Mouse (Mus musculus): Measurements from ENCODE around the gene Rab40c. TPM values are rescaled to one million over a fixed set of nuclear protein-coding genes. Genes with fewer than 3 reads are reported as not detected.

Rab40c gene
- polyA plus RNA-seq, 2 experiments = 3.4 to 6.4 TPM

- Histone ChIP-seq H3K9ac (replicated peaks) (no peak overlapping the region), H3K9me3 (ENCODE audit: control insufficient read depth, low read length) (no peaks in the 10 kb centered on the region), H3K4me1 (replicated peaks; ENCODE audit: control insufficient read depth in 2 of 2, insufficient read depth in 2 of 2, low read length in 1 of 2) (peaks cover 12% of the 10 kb centered on the region in 2 experiments), H3K27ac (no peak overlapping the region), H3K4me2 (ENCODE audit: low read depth) (no peak overlapping the region), H3K27me3 (ENCODE audit: control insufficient read depth, insufficient read depth, low read length) (peaks cover 26% of the 10 kb centered on the region), H3K36me3 (replicated peaks; ENCODE audit: control insufficient read depth, insufficient read depth, low read depth) (no peaks in the 10 kb centered on the region; the same call in 1 of the 2 replicates), H3K4me3 (ENCODE audit: insufficient read depth in 1 of 2, low read depth in 2 of 2, low read length in 2 of 2) (no peak overlapping the region)
- no peak for ATAC-seq (ENCODE audit: insufficient read depth)
- TF ChIP-seq EP300 (IDR thresholded peaks at IDR 0.05; ENCODE audit: low read depth) = no peak
- TF ChIP-seq CTCF (IDR thresholded peaks at IDR 0.05; ENCODE audit: low read depth) = no peak
- DNase-seq (ENCODE audit: low read depth in 3 of 3, low spot score in 3 of 3) = no peak
- 89% methylated on average over 7 of the region's 7 CpGs for WGBS (ENCODE audit: insufficient replicate concordance)
These were observed 37.1 kb upstream of the Rab40c start for GRCm38 (mm10) chr17:25956631-25957030.

- no peaks in the 10 kb centered on the region; the same call in 1 of the 2 replicates for H3K36me3 ChIP-seq (replicated peaks; ENCODE audit: control insufficient read depth, insufficient read depth, low read depth)
- H3K27ac ChIP-seq = no peak overlapping the region
- 75% methylated on average over 7 of the region's 7 CpGs for WGBS (ENCODE audit: insufficient replicate concordance)
- ATAC-seq (ENCODE audit: insufficient read depth) (no peak), DNase-seq (ENCODE audit: low read depth in 3 of 3, low spot score in 3 of 3) (no peak)
- H3K9me3 ChIP-seq (ENCODE audit: control insufficient read depth, low read length) = no peaks in the 10 kb centered on the region
- TF ChIP-seq CTCF (IDR thresholded peaks at IDR 0.05; ENCODE audit: low read depth) (no peak), EP300 (IDR thresholded peaks at IDR 0.05; ENCODE audit: low read depth) (no peak)
- no peak overlapping the region for H3K9ac ChIP-seq (replicated peaks)
- H3K4me2 ChIP-seq (ENCODE audit: low read depth) = no peak overlapping the region
- H3K4me3 ChIP-seq (ENCODE audit: insufficient read depth in 1 of 2, low read depth in 2 of 2, low read length in 2 of 2) = no peak overlapping the region
- peaks cover 10 to 12% of the 10 kb centered on the region in 2 experiments for H3K4me1 ChIP-seq (replicated peaks; ENCODE audit: control insufficient read depth in 2 of 2, insufficient read depth in 2 of 2, low read length in 1 of 2)
- H3K27me3 ChIP-seq (ENCODE audit: control insufficient read depth, insufficient read depth, low read length) = peaks cover 30% of the 10 kb centered on the region
These were observed 36.7 kb upstream of the Rab40c start for GRCm38 (mm10) chr17:25956201-25956600.

GRCm38 (mm10) chr17:25955736-25956135, 36.2 kb upstream of the Rab40c start:
- H3K9me3 ChIP-seq (ENCODE audit: control insufficient read depth, low read length) = no peaks in the 10 kb centered on the region
- DNase-seq (ENCODE audit: low read depth in 3 of 3, low spot score in 3 of 3) (no peak), ATAC-seq (ENCODE audit: insufficient read depth) (no peak)
- H3K4me3 ChIP-seq (ENCODE audit: insufficient read depth in 1 of 2, low read depth in 2 of 2, low read length in 2 of 2) = no peak overlapping the region
- no peak overlapping the region for H3K27ac ChIP-seq
- H3K4me1 ChIP-seq (replicated peaks; ENCODE audit: control insufficient read depth in 2 of 2, insufficient read depth in 2 of 2, low read length in 1 of 2) = peaks cover 8 to 10% of the 10 kb centered on the region in 2 experiments
- no peak overlapping the region for H3K4me2 ChIP-seq (ENCODE audit: low read depth)
- H3K9ac ChIP-seq (replicated peaks) = no peak overlapping the region; the same call in 1 of the 2 replicates
- WGBS (ENCODE audit: insufficient replicate concordance) = 47% methylated on average over 3 of the region's 3 CpGs
- TF ChIP-seq CTCF (IDR thresholded peaks at IDR 0.05; ENCODE audit: low read depth) (no peak), EP300 (IDR thresholded peaks at IDR 0.05; ENCODE audit: low read depth) (no peak)
- H3K36me3 ChIP-seq (replicated peaks; ENCODE audit: control insufficient read depth, insufficient read depth, low read depth) = no peaks in the 10 kb centered on the region; the same call in 1 of the 2 replicates
- H3K27me3 ChIP-seq (ENCODE audit: control insufficient read depth, insufficient read depth, low read length) = peaks cover 35% of the 10 kb centered on the region

- Histone ChIP-seq H3K36me3 (replicated peaks; ENCODE audit: control insufficient read depth, insufficient read depth, low read depth) (no peaks in the 10 kb centered on the region; the same call in 1 of the 2 replicates), H3K4me3 (ENCODE audit: insufficient read depth in 1 of 2, low read depth in 2 of 2, low read length in 2 of 2) (no peak overlapping the region), H3K27ac (no peak overlapping the region), H3K27me3 (ENCODE audit: control insufficient read depth, insufficient read depth, low read length) (peaks cover 45% of the 10 kb centered on the region), H3K9ac (replicated peaks) (no peak overlapping the region), H3K4me1 (replicated peaks; ENCODE audit: control insufficient read depth in 2 of 2, insufficient read depth in 2 of 2, low read length in 1 of 2) (peaks cover 5 to 6% of the 10 kb centered on the region in 2 experiments; a peak in 3 of 4 replicates), H3K9me3 (ENCODE audit: control insufficient read depth, low read length) (no peaks in the 10 kb centered on the region), H3K4me2 (ENCODE audit: low read depth) (no peak overlapping the region)
- DNase-seq (ENCODE audit: low read depth in 3 of 3, low spot score in 3 of 3) = no peak
- TF ChIP-seq EP300 (IDR thresholded peaks at IDR 0.05; ENCODE audit: low read depth) (no peak), CTCF (IDR thresholded peaks at IDR 0.05; ENCODE audit: low read depth) (no peak)
- WGBS (ENCODE audit: insufficient replicate concordance) = 54% methylated on average over 2 of the region's 2 CpGs
- ATAC-seq (ENCODE audit: insufficient read depth) = no peak
These were observed 35.1 kb upstream of the Rab40c start for GRCm38 (mm10) chr17:25954671-25955070.

GRCm38 (mm10) chr17:25953161-25953560, 33.6 kb upstream of the Rab40c start:
- no peak overlapping the region for H3K4me2 ChIP-seq (ENCODE audit: low read depth)
- no peak overlapping the region for H3K27ac ChIP-seq
- WGBS (ENCODE audit: insufficient replicate concordance) = 78% methylated on average over 5 of the region's 5 CpGs
- ATAC-seq (ENCODE audit: insufficient read depth) = no peak
- H3K36me3 ChIP-seq (replicated peaks; ENCODE audit: control insufficient read depth, insufficient read depth, low read depth) = no peaks in the 10 kb centered on the region
- TF ChIP-seq EP300 (IDR thresholded peaks at IDR 0.05; ENCODE audit: low read depth) = no peak
- TF ChIP-seq CTCF (IDR thresholded peaks at IDR 0.05; ENCODE audit: low read depth) = no peak
- no peak overlapping the region for H3K4me3 ChIP-seq (ENCODE audit: insufficient read depth in 1 of 2, low read depth in 2 of 2, low read length in 2 of 2)
- H3K9me3 ChIP-seq (ENCODE audit: control insufficient read depth, low read length) = no peaks in the 10 kb centered on the region
- no peak for DNase-seq (ENCODE audit: low read depth in 3 of 3, low spot score in 3 of 3)
- H3K9ac ChIP-seq (replicated peaks) = no peak overlapping the region
- H3K4me1 ChIP-seq (replicated peaks; ENCODE audit: control insufficient read depth in 2 of 2, insufficient read depth in 2 of 2, low read length in 1 of 2) = peaks cover 5 to 6% of the 10 kb centered on the region in 2 experiments
- peaks cover 47% of the 10 kb centered on the region for H3K27me3 ChIP-seq (ENCODE audit: control insufficient read depth, insufficient read depth, low read length)
